Mouse (Mus musculus): ENCODE measurements around the gene Elmo1. TPM values are rescaled to one million over a fixed set of nuclear protein-coding genes. Genes with fewer than 3 reads are reported as not detected.
A peak's percentile ranks its signal among the peaks of the same experiment; 100 is the strongest.

Gene Elmo1
- total and polyA plus RNA-seq, 3 experiments: 23.1 to 50.2 (median 32.2) TPM

DNA sequence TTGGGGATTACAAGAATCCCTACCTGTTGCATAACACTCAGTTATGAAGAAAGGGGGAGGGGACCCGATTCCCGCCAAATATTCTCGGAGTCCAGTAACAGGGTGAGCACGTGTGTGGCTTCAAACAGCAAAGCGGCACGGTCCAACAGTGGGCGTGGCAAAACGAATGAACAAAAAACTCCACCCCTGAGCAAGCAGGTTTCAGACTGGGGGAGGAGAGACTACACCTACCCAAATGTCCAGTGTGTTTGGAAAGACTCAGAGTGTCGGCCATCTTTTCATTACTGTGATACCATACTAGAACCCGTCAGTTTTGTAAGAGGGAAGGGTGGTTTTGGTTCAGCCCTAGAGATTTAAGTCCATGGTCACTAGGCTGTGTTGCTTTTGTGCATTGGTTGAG lies 35.4 kb downstream of the Elmo1 start (continued):
- TF ChIP-seq POLR2AphosphoS2 (IDR thresholded peaks at IDR 0.05; ENCODE audit: low read depth, low read length) (no peak), JUND (conservative IDR thresholded peaks at IDR 0.05; ENCODE audit: low read depth, low read length) (no peak), SMC3 (IDR thresholded peaks at IDR 0.05; ENCODE audit: low read depth, low read length) (no peak), E2F4 (IDR thresholded peaks at IDR 0.05; ENCODE audit: insufficient replicate concordance, low read depth, low read length) (peak; percentile 93; the same call in 1 of the 2 replicates), MAX (IDR thresholded peaks at IDR 0.05; ENCODE audit: low read length) (peak; percentile 99), EP300 (IDR thresholded peaks at IDR 0.05; ENCODE audit: low read length) (no peak), MXI1 (IDR thresholded peaks at IDR 0.05; ENCODE audit: low read depth, low read length) (peak; percentile 94), CTCF (conservative IDR thresholded peaks at IDR 0.05 in 1 of 2, IDR thresholded peaks at IDR 0.05 in 1 of 2; ENCODE audit: low read depth in 2 of 2, low read length in 2 of 2) (no peak), NELFE (IDR thresholded peaks at IDR 0.05; ENCODE audit: low read depth, low read length) (peak; percentile 56), PAX5 (IDR thresholded peaks at IDR 0.05; ENCODE audit: low read length) (no peak), USF1 (IDR thresholded peaks at IDR 0.05; ENCODE audit: low read depth, low read length) (no peak; the same call in 1 of the 2 replicates), JUN (IDR thresholded peaks at IDR 0.05; ENCODE audit: insufficient read depth, low read depth, low read length) (peak; percentile 7; the same call in 1 of the 2 replicates)

DNA sequence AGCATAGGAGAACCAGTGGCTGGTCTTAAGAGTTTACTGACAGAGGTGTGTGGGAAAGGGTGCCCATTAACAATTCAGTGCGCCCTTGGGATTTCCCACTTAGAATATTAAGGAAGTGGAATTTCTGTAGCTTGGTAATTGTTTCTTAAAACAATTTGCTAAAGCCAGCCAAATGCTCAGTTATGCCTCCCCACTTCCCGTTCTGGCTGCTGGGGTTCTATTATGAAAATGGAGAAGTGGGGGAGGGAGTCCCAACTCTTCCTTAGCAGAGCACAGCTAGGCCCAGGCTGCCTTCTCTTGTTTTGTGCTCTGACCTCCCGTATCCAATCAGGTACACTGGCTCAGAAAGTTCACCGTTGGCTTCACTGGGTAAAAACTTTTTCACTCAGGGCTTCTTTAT lies 37.2 kb downstream of the Elmo1 start:
- H3K27me3 ChIP-seq (replicated peaks): no peaks in the 10 kb centered on the region
- H3K79me2 ChIP-seq (replicated peaks; ENCODE audit: control insufficient read depth, extremely low read depth, insufficient read depth, poor library complexity, severe bottlenecking): peaks cover 12% of the 10 kb centered on the region
- DNase-seq (ENCODE audit: extremely low read depth): no peak
- 0 out of 2 replicates have a peak overlapping the region, but pooled peaks have one; percentile 14 for H3K9ac ChIP-seq (ENCODE audit: insufficient read depth, low read depth)
- no peaks in the 10 kb centered on the region for H3K9me3 ChIP-seq (replicated peaks; ENCODE audit: low read length)
- TF ChIP-seq EP300 (IDR thresholded peaks at IDR 0.05; ENCODE audit: low read length) (peak; percentile 70), NRF1 (IDR thresholded peaks at IDR 0.05; ENCODE audit: low read depth, low read length) (no peak), ETS1 (conservative IDR thresholded peaks at IDR 0.05; ENCODE audit: low read depth, low read length) (0 out of 2 replicates have a peak, but pooled peaks have one; percentile 30), IRF4 (IDR thresholded peaks at IDR 0.05; ENCODE audit: low read depth, low read length) (peak; percentile 80), ZMIZ1 (IDR thresholded peaks at IDR 0.05; ENCODE audit: low read depth, low read length) (no peak), HCFC1 (IDR thresholded peaks at IDR 0.05; ENCODE audit: low read depth, low read length) (no peak), USF1 (IDR thresholded peaks at IDR 0.05; ENCODE audit: low read depth, low read length) (no peak), BHLHE40 (IDR thresholded peaks at IDR 0.05; ENCODE audit: low read depth, low read length) (no peak), GABPA (IDR thresholded peaks at IDR 0.05; ENCODE audit: insufficient replicate concordance, low read depth, low read length) (no peak), USF2 (conservative IDR thresholded peaks at IDR 0.05; ENCODE audit: low read depth, low read length) (no peak), MAZ (IDR thresholded peaks at IDR 0.05; ENCODE audit: low read depth, low read length) (peak; percentile 35; the same call in 1 of the 2 replicates), KAT2A (IDR thresholded peaks at IDR 0.05; ENCODE audit: insufficient replicate concordance, low read length) (no peak), ZC3H11A (IDR thresholded peaks at IDR 0.05; ENCODE audit: low read depth, low read length) (no peak), ELF1 (IDR thresholded peaks at IDR 0.05; ENCODE audit: low read depth, low read length) (peak; percentile 68), CHD2 (IDR thresholded peaks at IDR 0.05; ENCODE audit: low read length) (peak; percentile 56), MXI1 (IDR thresholded peaks at IDR 0.05; ENCODE audit: low read depth, low read length) (no peak), RCOR1 (conservative IDR thresholded peaks at IDR 0.05; ENCODE audit: low read depth, low read length) (0 out of 2 replicates have a peak, but pooled peaks have one; percentile 30)
- in situ Hi-C loops (cut with MboI; ENCODE audit: low pct_ligation_motif_present, low pct_unique_long_range_greater_than_20kb, low sequenced_read_pairs) (no loop called here), dilution Hi-C loops (cut with MboI; ENCODE audit: extremely low pct_ligation_motif_present, extremely low pct_unique_long_range_greater_than_20kb, low sequenced_read_pairs) (no loop called here)
- H3K4me1 ChIP-seq (ENCODE audit: control insufficient read depth in 1 of 2, insufficient read depth in 2 of 2): peaks cover 18 to 91% of the 10 kb centered on the region in 2 experiments
- peak overlapping the region; percentile 45 for H3K4me2 ChIP-seq (ENCODE audit: insufficient read depth, low read depth, poor library complexity, severe bottlenecking)
- peak overlapping the region; percentile 62; the same call in 1 of the 2 replicates for H3K27ac ChIP-seq (ENCODE audit: insufficient read depth, low read depth)
- peaks cover 0 to 8% of the 10 kb centered on the region in 2 experiments for H3K36me3 ChIP-seq (replicated peaks in 1 of 2; ENCODE audit: control insufficient read depth in 1 of 2, insufficient read depth in 1 of 2, low read length in 1 of 2)
- H3K4me3 ChIP-seq (replicated peaks in 1 of 3; ENCODE audit: low read depth in 2 of 3, low read length in 2 of 3, poor library complexity in 1 of 3): no peak overlapping the region
